Mouse (Mus musculus) midbrain, postnatal 0 days (tissue): ENCODE measurements at regions not wholly inside any gene's neighbourhood (a gene's known extent, or its start where the extent isn't known, plus 50 kb on each side); places are given as distances from the start of the nearest gene placed in this dataset.

Experiments
- ATAC-seq: fragments of 200-750 bp; cut with Nextera tagmentation; 2 replicates; pipeline ENCODE4 v1.8.0; 2017; ENCODE audit warnings: moderate number of reproducible peaks, mild to moderate bottlenecking, moderate TSS enrichment, moderate library complexity; ENCODE audit not compliant: low FRiP score
- DNase-seq: peaks from one replicate; pipeline ENCODE4 v3.0.0-alpha.2; 2015; ENCODE audit warnings: low spot score
- H3K27ac ChIP-seq: fragments of 300-500 bp; sonication (generic); 2 replicates; pipeline ENCODE4 v1.5.1; 2014; ENCODE audit warnings: low read depth, mild to moderate bottlenecking, low read length, mixed read lengths
- H3K27me3 ChIP-seq: fragments of 300-500 bp; sonication (generic); 2 replicates; pipeline ENCODE4 v1.6.1; 2014; ENCODE audit warnings: low read length, control low read depth, mixed read lengths; ENCODE audit not compliant: insufficient read depth
- H3K36me3 ChIP-seq: fragments of 300-500 bp; sonication (generic); 2 replicates; pipeline ENCODE4 v1.6.1; 2014; ENCODE audit warnings: low read length, control low read depth, mixed read lengths; ENCODE audit not compliant: insufficient read depth
- H3K4me1 ChIP-seq: fragments of 300-500 bp; sonication (generic); 2 replicates; pipeline ENCODE4 v1.6.1; 2014; ENCODE audit warnings: mild to moderate bottlenecking, control low read depth, antibody characterized with exemption, low read length, mixed read lengths; ENCODE audit not compliant: insufficient read depth
- H3K4me2 ChIP-seq: fragments of 300-500 bp; sonication (generic); 2 replicates; pipeline ENCODE4 v1.6.1; 2014; ENCODE audit warnings: low read depth, mild to moderate bottlenecking, low read length, mixed read lengths; ENCODE audit not compliant: poor library complexity, severe bottlenecking
- H3K4me3 ChIP-seq: fragments of 300-500 bp; sonication (generic); 2 replicates; pipeline ENCODE4 v1.5.1; 2014; ENCODE audit warnings: low read depth, mild to moderate bottlenecking, low read length, moderate library complexity
- H3K9ac ChIP-seq: fragments of 300-500 bp; sonication (generic); replicated peaks from 2 replicates; pipeline ENCODE4 v1.6.1; 2014; ENCODE audit warnings: mild to moderate bottlenecking, low read length, moderate library complexity, mixed read lengths; ENCODE audit not compliant: poor library complexity, severe bottlenecking
- H3K9me3 ChIP-seq: fragments of 300-500 bp; sonication (generic); 2 replicates; pipeline ENCODE4 v1.6.1; 2016; ENCODE audit warnings: low read length, control low read depth
- CTCF ChIP-seq: IDR thresholded peaks from 2 replicates; pipeline ENCODE4 v1.5.1; 2016; ENCODE audit warnings: antibody characterized with exemption, mild to moderate bottlenecking
- WGBS: fragments of 180-500 bp; shearing (Covaris S2); extraction: QIAGEN DNeasy Blood & Tissue Kit; methylation state at CpG from one replicate; pipeline ENCODE4 v1.1.7; 2014; 5-methylcytosine and 5-hydroxymethylcytosine counted together

GRCm38 (mm10) chr2:77341575-77342332 lies 61.4 kb upstream of the Sestd1 start:
- H3K4me3 ChIP-seq, result no peak overlapping the region
- H3K27me3 ChIP-seq, result no peaks in the 10 kb centered on the region
- no peak overlapping the region for H3K27ac ChIP-seq
- no peak overlapping the region for H3K9ac ChIP-seq
- H3K9me3 ChIP-seq, result no peaks in the 10 kb centered on the region
- peak; percentile 45; the same call in 1 of the 2 replicates for ATAC-seq
- no peaks in the 10 kb centered on the region for H3K36me3 ChIP-seq
- no peaks in the 10 kb centered on the region for H3K4me1 ChIP-seq
- TF ChIP-seq CTCF, result peak; percentile 93
- DNase-seq, result peak; percentile 86
- H3K4me2 ChIP-seq, result no peak overlapping the region
- 51% methylated on average over 12 of the region's 12 CpGs for WGBS

DNA sequence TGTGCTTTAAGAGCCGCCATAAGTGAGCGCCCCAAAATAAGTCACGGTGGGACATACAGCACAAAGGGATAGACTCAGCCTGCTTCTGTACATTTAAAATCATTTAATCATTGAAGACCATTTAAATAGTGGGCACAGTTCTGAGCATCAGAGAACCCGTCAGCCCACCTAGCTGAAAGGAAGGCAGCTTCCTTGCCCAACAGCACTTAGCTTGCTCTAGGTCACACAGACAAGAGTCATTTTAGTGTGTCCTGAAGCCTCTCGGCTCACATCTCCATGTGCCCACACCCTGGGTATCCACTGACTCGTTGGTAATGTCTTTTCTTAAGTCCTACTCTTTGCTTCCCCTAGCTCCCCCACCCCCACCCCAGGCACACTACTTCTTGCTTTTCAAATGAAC lies 59.7 kb upstream of the Sestd1 start:
- ATAC-seq, result no peak
- no peak overlapping the region for H3K27ac ChIP-seq
- TF ChIP-seq CTCF, result no peak
- no peaks in the 10 kb centered on the region for H3K36me3 ChIP-seq
- no peaks in the 10 kb centered on the region for H3K4me1 ChIP-seq
- no peak for DNase-seq
- WGBS, result 88% methylated on average over 6 of the region's 6 CpGs
- no peaks in the 10 kb centered on the region for H3K27me3 ChIP-seq
- no peaks in the 10 kb centered on the region for H3K9me3 ChIP-seq
- no peak overlapping the region for H3K9ac ChIP-seq
- H3K4me3 ChIP-seq, result no peak overlapping the region
- no peak overlapping the region for H3K4me2 ChIP-seq

DNA sequence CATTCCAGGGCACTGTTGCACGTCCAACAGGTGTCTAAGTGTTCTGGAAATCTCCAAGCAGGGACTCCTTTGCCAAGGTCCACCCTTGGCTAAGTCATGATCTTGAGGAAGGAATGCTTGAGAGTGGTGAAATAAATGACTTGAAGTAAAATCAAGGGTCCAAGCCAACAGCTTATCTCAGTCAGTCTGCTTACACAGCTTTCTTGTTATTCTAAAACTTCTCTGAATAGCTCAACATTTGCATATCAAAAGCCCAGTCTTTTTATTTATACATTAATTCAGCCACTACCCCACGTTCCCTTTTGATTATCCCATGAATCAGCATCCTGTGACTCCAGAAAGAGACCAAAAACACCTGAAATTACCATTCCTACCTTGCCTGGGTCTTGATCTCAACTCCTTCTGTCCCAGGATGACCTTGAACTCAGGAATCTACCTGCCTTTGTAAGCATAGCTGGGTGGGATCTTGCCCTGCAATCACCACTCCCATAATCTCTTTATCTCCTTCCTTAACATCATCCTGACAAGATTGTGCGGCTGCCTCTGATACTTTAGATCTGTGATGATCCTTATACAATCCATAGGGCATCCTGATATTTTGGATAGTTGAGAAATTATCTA lies 57.5 kb upstream of the Sestd1 start:
- no peaks in the 10 kb centered on the region for H3K9me3 ChIP-seq
- no peak for DNase-seq
- H3K9ac ChIP-seq, result no peak overlapping the region
- H3K27ac ChIP-seq, result no peak overlapping the region
- H3K4me1 ChIP-seq, result 0 out of 2 replicates have a peak, but pooled peaks cover 2% of the 10 kb centered on the region
- no peaks in the 10 kb centered on the region for H3K27me3 ChIP-seq
- no peaks in the 10 kb centered on the region for H3K36me3 ChIP-seq
- TF ChIP-seq CTCF, result no peak
- 70% methylated on average over 3 of the region's 3 CpGs for WGBS
- H3K4me3 ChIP-seq, result no peak overlapping the region
- H3K4me2 ChIP-seq, result no peak overlapping the region
- no peak for ATAC-seq

- ATAC-seq (no peak), DNase-seq (no peak)
- TF ChIP-seq CTCF, result no peak
- WGBS, result 82% methylated on average over 3 of the region's 3 CpGs
- Histone ChIP-seq H3K27ac (no peak overlapping the region), H3K27me3 (no peaks in the 10 kb centered on the region), H3K9me3 (no peaks in the 10 kb centered on the region), H3K4me3 (no peak overlapping the region), H3K36me3 (no peaks in the 10 kb centered on the region), H3K9ac (no peak overlapping the region), H3K4me1 (0 out of 2 replicates have a peak, but pooled peaks cover 2% of the 10 kb centered on the region), H3K4me2 (no peak overlapping the region)
Measured at GRCm38 (mm10) chr2:77337318-77337717, 56.9 kb upstream of the Sestd1 start.

GRCm38 (mm10) chr2:77336810-77337209 lies 56.4 kb upstream of the Sestd1 start:
- DNase-seq, result no peak
- Histone ChIP-seq H3K4me2 (no peak overlapping the region), H3K9me3 (no peaks in the 10 kb centered on the region), H3K27me3 (no peaks in the 10 kb centered on the region), H3K9ac (no peak overlapping the region), H3K36me3 (no peaks in the 10 kb centered on the region), H3K4me3 (no peak overlapping the region), H3K27ac (no peak overlapping the region), H3K4me1 (0 out of 2 replicates have a peak, but pooled peaks cover 2% of the 10 kb centered on the region)
- 89% methylated on average over 3 of the region's 3 CpGs for WGBS
- ATAC-seq, result no peak
- TF ChIP-seq CTCF, result no peak

GRCm38 (mm10) chr2:77334706-77335105 lies 54.3 kb upstream of the Sestd1 start:
- no peaks in the 10 kb centered on the region for H3K36me3 ChIP-seq
- no peak overlapping the region for H3K4me3 ChIP-seq
- H3K9ac ChIP-seq, result no peak overlapping the region
- no peaks in the 10 kb centered on the region for H3K27me3 ChIP-seq
- 0 out of 2 replicates have a peak, but pooled peaks cover 2% of the 10 kb centered on the region for H3K4me1 ChIP-seq
- H3K27ac ChIP-seq, result no peak overlapping the region
- H3K4me2 ChIP-seq, result no peak overlapping the region
- H3K9me3 ChIP-seq, result no peaks in the 10 kb centered on the region
- ATAC-seq (no peak), DNase-seq (no peak)
- WGBS, result 75% methylated on average over 9 of the region's 9 CpGs
- no peak for TF ChIP-seq CTCF
